Mouse (Mus musculus): ENCODE measurements around the gene Ndufs8. TPM values are rescaled to one million over a fixed set of nuclear protein-coding genes. Genes with fewer than 3 reads are reported as not detected.

The Ndufs8 gene
- polyA plus RNA-seq, 1 experiment, result 423 TPM

- Histone ChIP-seq H3K36me3 (ENCODE audit: control insufficient read depth, insufficient read depth, low read length) (peaks cover 41% of the 10 kb centered on the region), H3K4me3 (ENCODE audit: low read depth, low read length) (no peak overlapping the region), H3K27me3 (ENCODE audit: control insufficient read depth, insufficient read depth, low read length) (no peaks in the 10 kb centered on the region), H3K4me1 (ENCODE audit: control insufficient read depth, insufficient read depth, insufficient read length, low read length) (peaks cover 11% of the 10 kb centered on the region), H3K27ac (ENCODE audit: insufficient read depth, low read depth, low read length) (no peak overlapping the region)
- no peak for TF ChIP-seq POLR2A (IDR thresholded peaks at IDR 0.05; ENCODE audit: low read depth, low read length)
- TF ChIP-seq CTCF (IDR thresholded peaks at IDR 0.05; ENCODE audit: extremely low read depth, insufficient read length, insufficient replicate concordance, low read depth, low read length), result no peak
- 87% methylated on average over 10 of the region's 10 CpGs for whole genome bisulfite sequencing
Measured at GRCm38 (mm10) chr19:3904363-3904675, 8.3 kb downstream of the Ndufs8 start.

- 87% methylated on average over 25 of the region's 25 CpGs for WGBS
- peaks cover 11% of the 10 kb centered on the region for H3K4me1 ChIP-seq (ENCODE audit: control insufficient read depth, insufficient read depth, insufficient read length, low read length)
Measured at GRCm38 (mm10) chr19:3903648-3904362, 8.8 kb downstream of the Ndufs8 start.

GRCm38 (mm10) chr19:3902966-3903365 is 9.6 kb downstream of the Ndufs8 start:
- Histone ChIP-seq H3K27ac (ENCODE audit: insufficient read depth, low read depth, low read length) (no peak overlapping the region), H3K4me3 (ENCODE audit: low read depth, low read length) (no peak overlapping the region), H3K27me3 (ENCODE audit: control insufficient read depth, insufficient read depth, low read length) (no peaks in the 10 kb centered on the region), H3K36me3 (ENCODE audit: control insufficient read depth, insufficient read depth, low read length) (peaks cover 39% of the 10 kb centered on the region), H3K4me1 (ENCODE audit: control insufficient read depth, insufficient read depth, insufficient read length, low read length) (peaks cover 11% of the 10 kb centered on the region)
- TF ChIP-seq POLR2A (IDR thresholded peaks at IDR 0.05; ENCODE audit: low read depth, low read length) (no peak), CTCF (IDR thresholded peaks at IDR 0.05; ENCODE audit: extremely low read depth, insufficient read length, insufficient replicate concordance, low read depth, low read length) (no peak)
- 78% methylated on average over 12 of the region's 12 CpGs for WGBS

More at GRCm38 (mm10) chr19:3903648-3904362, 8.8 kb downstream of the Ndufs8 start:
- no peaks in the 10 kb centered on the region for H3K27me3 ChIP-seq (ENCODE audit: control insufficient read depth, insufficient read depth, low read length)
- H3K4me3 ChIP-seq (ENCODE audit: low read depth, low read length), result no peak overlapping the region
- peaks cover 39% of the 10 kb centered on the region for H3K36me3 ChIP-seq (ENCODE audit: control insufficient read depth, insufficient read depth, low read length)
- no peak for TF ChIP-seq POLR2A (IDR thresholded peaks at IDR 0.05; ENCODE audit: low read depth, low read length)
- no peak for TF ChIP-seq CTCF (IDR thresholded peaks at IDR 0.05; ENCODE audit: extremely low read depth, insufficient read length, insufficient replicate concordance, low read depth, low read length)
- no peak overlapping the region for H3K27ac ChIP-seq (ENCODE audit: insufficient read depth, low read depth, low read length)

- Histone ChIP-seq H3K27ac (ENCODE audit: insufficient read depth, low read depth, low read length) (no peak overlapping the region), H3K4me3 (ENCODE audit: low read depth, low read length) (no peak overlapping the region), H3K27me3 (ENCODE audit: control insufficient read depth, insufficient read depth, low read length) (no peaks in the 10 kb centered on the region), H3K4me1 (ENCODE audit: control insufficient read depth, insufficient read depth, insufficient read length, low read length) (peaks cover 2% of the 10 kb centered on the region), H3K36me3 (ENCODE audit: control insufficient read depth, insufficient read depth, low read length) (peaks cover 70% of the 10 kb centered on the region)
- no peak for TF ChIP-seq CTCF (IDR thresholded peaks at IDR 0.05; ENCODE audit: extremely low read depth, insufficient read length, insufficient replicate concordance, low read depth, low read length)
- TF ChIP-seq POLR2A (IDR thresholded peaks at IDR 0.05; ENCODE audit: low read depth, low read length), result no peak
- 96% methylated on average over 4 of the region's 4 CpGs for WGBS
Measured at GRCm38 (mm10) chr19:3899618-3900017, 13.0 kb downstream of the Ndufs8 start.

DNA sequence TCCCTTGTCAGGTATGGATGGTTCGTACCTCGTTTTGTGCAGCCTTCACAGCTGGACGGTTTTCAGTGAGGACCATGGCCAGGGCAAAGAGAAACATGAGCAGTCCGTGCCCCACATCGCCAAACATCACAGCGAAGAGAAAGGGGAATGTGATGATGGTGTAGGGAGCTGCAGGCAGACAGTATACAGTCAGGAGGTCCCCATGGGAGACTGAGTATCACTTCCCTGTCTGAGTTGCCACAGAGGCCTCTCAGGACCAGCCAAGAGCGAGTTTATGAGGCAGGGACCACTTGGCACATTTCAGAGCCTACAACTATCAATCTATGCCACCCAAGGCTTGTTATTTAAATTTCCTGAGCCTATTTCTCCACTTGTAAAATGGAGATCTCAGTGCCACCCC is 13.6 kb downstream of the Ndufs8 start:
- WGBS, result 90% methylated on average over 7 of the region's 7 CpGs
- H3K36me3 ChIP-seq (ENCODE audit: control insufficient read depth, insufficient read depth, low read length), result peaks cover 72% of the 10 kb centered on the region
- no peak for TF ChIP-seq CTCF (IDR thresholded peaks at IDR 0.05; ENCODE audit: extremely low read depth, insufficient read length, insufficient replicate concordance, low read depth, low read length)
- no peak for TF ChIP-seq POLR2A (IDR thresholded peaks at IDR 0.05; ENCODE audit: low read depth, low read length)
- no peaks in the 10 kb centered on the region for H3K27me3 ChIP-seq (ENCODE audit: control insufficient read depth, insufficient read depth, low read length)
- no peak overlapping the region for H3K4me3 ChIP-seq (ENCODE audit: low read depth, low read length)
- peaks cover 5% of the 10 kb centered on the region for H3K4me1 ChIP-seq (ENCODE audit: control insufficient read depth, insufficient read depth, insufficient read length, low read length)
- no peak overlapping the region for H3K27ac ChIP-seq (ENCODE audit: insufficient read depth, low read depth, low read length)

- Histone ChIP-seq H3K27me3 (ENCODE audit: control insufficient read depth, insufficient read depth, low read length) (no peaks in the 10 kb centered on the region), H3K4me1 (ENCODE audit: control insufficient read depth, insufficient read depth, insufficient read length, low read length) (peaks cover 5% of the 10 kb centered on the region), H3K4me3 (ENCODE audit: low read depth, low read length) (no peak overlapping the region), H3K36me3 (ENCODE audit: control insufficient read depth, insufficient read depth, low read length) (peaks cover 72% of the 10 kb centered on the region), H3K27ac (ENCODE audit: insufficient read depth, low read depth, low read length) (no peak overlapping the region)
- WGBS, result 91% methylated on average over 5 of the region's 5 CpGs
- TF ChIP-seq POLR2A (IDR thresholded peaks at IDR 0.05; ENCODE audit: low read depth, low read length), result no peak
- TF ChIP-seq CTCF (IDR thresholded peaks at IDR 0.05; ENCODE audit: extremely low read depth, insufficient read length, insufficient replicate concordance, low read depth, low read length), result no peak
Measured at GRCm38 (mm10) chr19:3897557-3897956, 15.0 kb downstream of the Ndufs8 start.

DNA sequence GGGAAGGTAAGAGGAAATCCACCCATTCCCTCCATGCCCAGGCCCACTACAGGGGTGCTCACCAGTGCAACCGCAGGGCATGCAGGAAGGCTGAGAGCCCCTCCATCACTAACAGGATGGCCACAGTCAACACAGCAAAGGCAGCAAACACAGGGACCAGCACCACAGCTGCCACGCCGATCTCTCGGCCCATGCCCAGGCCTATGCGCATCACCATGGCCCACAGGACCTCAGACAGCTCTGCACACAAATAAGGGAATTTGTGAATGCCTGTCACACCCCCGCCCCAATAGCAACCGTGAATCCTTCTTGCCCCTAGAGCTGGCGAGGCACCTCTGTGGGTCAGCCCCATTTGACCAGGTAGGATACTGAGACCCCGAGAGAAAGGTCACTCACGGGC is 16.4 kb downstream of the Ndufs8 start:
- TF ChIP-seq CTCF (IDR thresholded peaks at IDR 0.05; ENCODE audit: extremely low read depth, insufficient read length, insufficient replicate concordance, low read depth, low read length) (no peak), POLR2A (IDR thresholded peaks at IDR 0.05; ENCODE audit: low read depth, low read length) (no peak)
- Histone ChIP-seq H3K4me3 (ENCODE audit: low read depth, low read length) (no peak overlapping the region), H3K4me1 (ENCODE audit: control insufficient read depth, insufficient read depth, insufficient read length, low read length) (peaks cover 5% of the 10 kb centered on the region; the same call in 1 of the 2 replicates), H3K36me3 (ENCODE audit: control insufficient read depth, insufficient read depth, low read length) (peaks cover 71% of the 10 kb centered on the region), H3K27ac (ENCODE audit: insufficient read depth, low read depth, low read length) (no peak overlapping the region), H3K27me3 (ENCODE audit: control insufficient read depth, insufficient read depth, low read length) (no peaks in the 10 kb centered on the region)
- WGBS, result 91% methylated on average over 10 of the region's 10 CpGs
